Mouse (Mus musculus): Measurements from ENCODE around the gene Epb41l4b.

DNA sequence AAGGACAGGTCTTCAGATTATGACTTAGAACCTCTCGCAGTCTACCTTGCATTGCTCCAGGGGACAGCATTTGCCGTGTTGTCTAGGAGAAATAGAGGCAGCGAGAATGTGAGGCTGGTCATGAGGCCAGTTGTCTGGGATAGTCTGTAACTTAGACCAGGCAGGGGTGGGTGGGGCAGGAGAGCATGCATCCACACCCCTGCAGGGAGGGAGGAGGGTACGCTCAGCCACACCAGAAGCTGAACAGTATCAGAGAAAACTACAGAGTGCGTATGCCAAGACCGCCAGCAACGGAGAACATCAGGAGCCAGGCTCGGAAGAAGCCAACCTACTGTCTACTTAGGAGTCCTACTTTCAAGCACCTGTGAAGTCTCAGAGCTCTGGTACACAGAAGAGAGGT lies 42.2 kb upstream of the Epb41l4b start:
- TF ChIP-seq CTCF (IDR thresholded peaks at IDR 0.05; ENCODE audit: control insufficient read depth, insufficient read depth, low read length) (no peak), POLR2A (IDR thresholded peaks at IDR 0.05; ENCODE audit: borderline replicate concordance, control insufficient read depth, low read depth, low read length) (no peak)

Measured in bone marrow, adult 2 months (tissue).